Mouse (Mus musculus) neural tube, embryonic 12.5 days (tissue): Measurements from ENCODE around the gene Phc2. TPM values are rescaled to one million over a fixed set of nuclear protein-coding genes. Genes with fewer than 3 reads are reported as not detected.
A peak's percentile ranks its signal among the peaks of the same experiment; 100 is the strongest.

Source experiments
- ATAC-seq: fragments of 200-750 bp; cut with Nextera tagmentation; 2 replicates; pipeline ENCODE4 v1.8.0; 2017; ENCODE audit warnings: low read depth, mild to moderate bottlenecking, moderate TSS enrichment, moderate library complexity; ENCODE audit not compliant: low FRiP score
- H3K27ac ChIP-seq: fragments of 300-500 bp; sonication (generic); 2 replicates; pipeline ENCODE4 v1.5.1; 2016
- H3K27me3 ChIP-seq: fragments of 300-500 bp; sonication (generic); replicated peaks from 2 replicates; pipeline ENCODE4 v1.6.1; 2016; ENCODE audit warnings: mild to moderate bottlenecking
- H3K36me3 ChIP-seq: fragments of 300-500 bp; sonication (generic); 2 replicates; pipeline ENCODE4 v1.6.1; 2016; ENCODE audit warnings: mild to moderate bottlenecking
- H3K4me1 ChIP-seq: fragments of 300-500 bp; sonication (generic); 2 replicates; pipeline ENCODE4 v1.6.1; 2016
- H3K4me2 ChIP-seq: fragments of 300-500 bp; sonication (generic); replicated peaks from 2 replicates; pipeline ENCODE4 v1.6.1; 2016; ENCODE audit warnings: mild to moderate bottlenecking
- H3K4me3 ChIP-seq: fragments of 300-500 bp; sonication (generic); 2 replicates; pipeline ENCODE4 v1.5.1; 2016
- H3K9ac ChIP-seq: fragments of 300-500 bp; sonication (generic); 2 replicates; pipeline ENCODE4 v1.6.1; 2016; ENCODE audit warnings: mild to moderate bottlenecking
- H3K9me3 ChIP-seq: fragments of 300-500 bp; sonication (generic); 2 replicates; pipeline ENCODE4 v1.6.1; 2016; ENCODE audit warnings: mild to moderate bottlenecking
- WGBS: fragments of 180-500 bp; shearing (Covaris S2); methylation state at CpG from one replicate; pipeline ENCODE4 v1.1.7; 2016; 5-methylcytosine and 5-hydroxymethylcytosine counted together
- polyA plus RNA-seq: library from polyadenylated mRNA; unstranded; fragments of >200 nt; fragmentation: Nextera tagmentation; extraction: Ambion mirVana; gene quantifications from 2 replicates; pipeline ENCODE4 v1.2.1, GENCODE M21; 2016

The Phc2 gene
- polyA plus RNA-seq, 1 experiment from 2014 or later = 167 TPM

DNA sequence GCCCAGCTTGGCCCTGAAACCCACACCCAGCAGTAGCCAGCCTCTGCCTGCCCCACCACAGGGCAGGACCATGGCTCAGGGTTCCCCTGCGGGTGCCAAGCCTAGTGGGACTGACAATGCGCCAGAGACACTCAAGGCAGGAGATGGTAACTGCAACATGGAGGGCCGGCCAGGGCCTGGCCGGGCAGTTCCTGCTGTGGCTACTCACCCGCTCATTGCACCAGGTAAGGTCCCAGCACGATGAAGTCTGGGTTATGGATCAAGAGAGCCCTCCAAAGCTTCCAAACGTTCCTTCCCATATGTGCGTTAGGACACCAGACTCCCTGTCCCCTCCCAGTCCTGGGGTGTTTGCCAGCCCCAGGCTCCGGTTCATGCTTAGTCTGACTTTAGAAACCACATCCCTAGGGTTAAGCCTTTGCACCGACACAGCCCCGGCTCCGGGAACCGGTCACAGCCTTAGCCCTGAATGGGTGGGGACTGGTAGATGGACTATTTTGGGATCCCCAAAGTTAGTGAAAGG is 57.7 kb downstream of the Phc2 start:
- no peak overlapping the region for H3K4me3 ChIP-seq
- H3K9ac ChIP-seq = peak overlapping the region; percentile 35; the same call in 1 of the 2 replicates
- 0 out of 2 replicates have a peak, but pooled peaks cover 2% of the 10 kb centered on the region for H3K27me3 ChIP-seq
- ATAC-seq = no peak
- peak overlapping the region; percentile 55 for H3K4me2 ChIP-seq
- peaks cover 17% of the 10 kb centered on the region for H3K36me3 ChIP-seq
- H3K4me1 ChIP-seq = peaks cover 51% of the 10 kb centered on the region
- WGBS = 64% methylated on average over 13 of the region's 13 CpGs
- no peaks in the 10 kb centered on the region for H3K9me3 ChIP-seq
- no peak overlapping the region for H3K27ac ChIP-seq

DNA sequence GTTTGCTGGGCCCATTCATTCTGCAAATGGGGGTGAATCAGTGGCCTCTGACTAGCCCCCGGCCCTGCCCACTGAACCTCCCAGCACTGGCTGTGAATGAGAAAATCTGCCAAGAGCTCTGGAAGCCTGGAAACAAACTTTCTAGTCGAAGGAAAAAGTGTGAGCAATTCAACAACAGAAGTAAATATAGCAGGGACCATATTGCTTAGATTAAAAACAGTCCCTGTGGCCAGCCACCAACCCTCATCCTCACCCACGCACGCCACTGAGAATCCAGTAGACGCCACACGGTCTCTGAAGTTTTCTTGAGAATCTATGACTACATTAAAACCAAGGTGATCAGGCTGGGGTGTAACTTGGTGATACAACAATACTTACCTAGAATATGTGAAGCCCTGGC is 58.4 kb downstream of the Phc2 start:
- WGBS = 84% methylated on average over 6 of the region's 6 CpGs
- peaks cover 13% of the 10 kb centered on the region for H3K36me3 ChIP-seq
- H3K9ac ChIP-seq = no peak overlapping the region
- H3K4me3 ChIP-seq = no peak overlapping the region
- H3K4me2 ChIP-seq = no peak overlapping the region
- H3K4me1 ChIP-seq = peaks cover 58% of the 10 kb centered on the region
- no peak overlapping the region for H3K27ac ChIP-seq
- H3K27me3 ChIP-seq = 0 out of 2 replicates have a peak, but pooled peaks cover 2% of the 10 kb centered on the region
- no peaks in the 10 kb centered on the region for H3K9me3 ChIP-seq
- ATAC-seq = no peak

DNA sequence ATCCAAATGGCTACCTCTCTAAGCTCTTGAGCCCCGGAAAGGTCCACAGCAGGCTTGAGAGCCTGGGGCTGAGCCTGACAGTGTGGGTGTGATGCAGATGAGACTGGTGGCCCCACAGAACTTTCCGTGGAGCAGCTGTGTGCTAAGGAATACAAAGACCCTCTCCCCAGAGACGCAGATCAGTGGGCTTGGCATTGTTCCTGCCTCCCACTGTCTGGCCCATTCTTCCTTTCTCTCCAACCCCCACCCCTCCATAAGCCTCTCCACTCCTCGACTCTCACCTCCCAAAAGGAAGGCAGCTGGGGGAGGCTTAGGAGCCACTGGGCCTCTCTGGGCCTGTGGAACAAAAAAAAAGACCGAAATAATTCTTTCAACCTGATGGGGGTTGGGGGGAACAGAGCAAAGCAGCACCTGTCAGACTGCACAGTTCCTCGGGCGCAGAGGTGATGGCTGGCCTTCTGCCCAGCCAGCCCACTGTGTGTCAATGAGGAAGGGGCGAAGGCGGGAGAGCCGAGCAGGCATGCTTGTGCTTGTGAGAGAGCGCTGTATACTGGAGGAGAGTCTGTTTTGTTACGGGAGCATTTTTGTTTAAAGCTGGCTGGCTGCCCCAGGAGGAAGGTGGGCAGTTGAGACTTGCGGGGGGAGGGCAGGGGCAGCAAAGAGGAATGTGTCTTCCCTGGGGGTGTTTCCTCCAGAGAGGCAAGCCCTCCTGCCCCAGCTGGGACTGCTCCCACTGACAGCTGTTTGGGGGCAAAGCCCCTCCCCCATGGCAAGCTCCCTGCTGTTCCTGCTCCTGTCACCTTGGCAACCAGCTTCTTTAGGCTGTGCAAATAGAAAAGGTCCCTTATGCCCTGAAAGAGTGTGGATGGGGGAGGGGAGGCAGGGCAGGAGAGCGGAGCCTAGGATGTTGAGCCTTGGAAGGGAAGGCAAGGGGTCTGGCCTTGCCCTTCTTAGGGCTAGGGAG is 61.0 kb downstream of the Phc2 start:
- Histone ChIP-seq H3K4me3 (no peak overlapping the region), H3K27ac (peak overlapping the region; percentile 99), H3K36me3 (no peaks in the 10 kb centered on the region; the same call in 1 of the 2 replicates), H3K9me3 (no peaks in the 10 kb centered on the region), H3K27me3 (0 out of 2 replicates have a peak, but pooled peaks cover 2% of the 10 kb centered on the region), H3K9ac (peak overlapping the region; percentile 42), H3K4me2 (peak overlapping the region; percentile 52), H3K4me1 (peaks cover 80% of the 10 kb centered on the region)
- peak; percentile 89 for ATAC-seq
- WGBS = 2% methylated on average over 14 of the region's 14 CpGs

DNA sequence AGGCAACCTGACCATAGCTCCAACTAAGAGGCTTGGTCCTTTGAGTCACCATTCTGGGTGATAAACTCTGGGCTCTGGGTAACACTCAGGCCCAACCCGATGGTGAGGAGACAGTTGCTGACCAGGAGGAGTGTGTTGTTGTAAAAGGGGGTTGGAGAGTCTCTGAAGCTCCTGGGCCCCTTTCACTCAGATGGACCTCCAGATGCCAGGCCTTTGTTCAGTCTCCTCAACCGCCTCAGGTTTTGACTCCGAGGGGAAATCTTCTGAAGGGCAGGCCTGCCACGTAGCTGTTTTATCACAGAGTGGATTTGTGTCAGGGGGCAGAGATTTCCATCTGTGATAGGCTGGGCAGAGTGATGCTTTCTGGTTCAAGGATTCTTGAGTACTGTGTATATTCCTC is 61.8 kb downstream of the Phc2 start:
- peak overlapping the region; percentile 52 for H3K4me2 ChIP-seq
- 0 out of 2 replicates have a peak, but pooled peaks cover 2% of the 10 kb centered on the region for H3K27me3 ChIP-seq
- H3K4me1 ChIP-seq = peaks cover 83% of the 10 kb centered on the region
- H3K36me3 ChIP-seq = no peaks in the 10 kb centered on the region
- no peak for ATAC-seq
- 9% methylated on average over 4 of the region's 4 CpGs for WGBS
- no peak overlapping the region for H3K4me3 ChIP-seq
- no peaks in the 10 kb centered on the region for H3K9me3 ChIP-seq
- 0 out of 2 replicates have a peak overlapping the region, but pooled peaks have one; percentile 38 for H3K9ac ChIP-seq
- H3K27ac ChIP-seq = peak overlapping the region; percentile 99

DNA sequence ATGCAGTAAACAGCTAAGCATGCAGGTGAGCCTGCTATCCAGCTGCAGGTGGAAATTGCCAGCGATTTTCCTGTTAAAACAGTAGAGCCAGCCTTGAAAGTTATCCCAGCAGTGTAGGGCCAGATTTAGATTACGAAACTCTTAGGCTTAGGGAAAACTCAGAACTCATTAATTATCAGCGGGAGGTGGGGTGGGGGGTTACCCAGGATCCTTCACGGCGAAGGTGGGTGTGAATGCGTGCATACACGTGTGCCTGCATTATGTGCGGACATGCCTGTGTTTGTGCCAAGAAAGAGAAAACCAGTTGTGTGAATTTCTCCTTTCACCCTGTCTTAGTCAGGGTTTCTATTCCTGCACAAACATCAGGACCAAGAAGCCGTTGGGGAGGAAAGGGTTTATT is 62.2 kb downstream of the Phc2 start:
- H3K4me3 ChIP-seq = no peak overlapping the region
- no peak for ATAC-seq
- peaks cover 83% of the 10 kb centered on the region for H3K4me1 ChIP-seq
- H3K27me3 ChIP-seq = 0 out of 2 replicates have a peak, but pooled peaks cover 2% of the 10 kb centered on the region
- H3K4me2 ChIP-seq = peak overlapping the region; percentile 52
- peak overlapping the region; percentile 99 for H3K27ac ChIP-seq
- WGBS = 36% methylated on average over 9 of the region's 9 CpGs
- no peaks in the 10 kb centered on the region for H3K36me3 ChIP-seq
- no peaks in the 10 kb centered on the region for H3K9me3 ChIP-seq
- H3K9ac ChIP-seq = 0 out of 2 replicates have a peak overlapping the region, but pooled peaks have one; percentile 38

DNA sequence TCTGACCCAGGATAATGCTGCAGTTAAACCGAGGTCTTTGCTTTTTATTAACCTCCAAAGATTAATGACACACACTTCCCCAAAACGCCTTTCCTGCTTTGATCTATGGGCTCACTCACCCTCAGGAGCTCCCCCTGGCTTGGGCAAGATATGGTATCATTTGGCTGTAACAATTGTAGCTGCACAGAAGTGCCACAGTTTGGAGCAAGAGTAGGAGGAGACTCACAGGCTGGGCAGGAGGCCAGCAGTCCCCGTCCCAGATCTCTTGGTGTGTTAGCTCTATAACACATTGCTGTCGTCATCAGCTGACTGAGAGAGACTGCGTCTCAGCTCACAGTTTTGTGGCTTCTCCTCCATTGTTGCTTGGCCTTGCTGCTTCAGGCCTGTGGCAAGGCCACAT is 65.6 kb downstream of the Phc2 start:
- Histone ChIP-seq H3K27ac (peak overlapping the region; percentile 62), H3K4me3 (no peak overlapping the region), H3K9ac (no peak overlapping the region), H3K4me1 (peaks cover 67% of the 10 kb centered on the region), H3K9me3 (no peaks in the 10 kb centered on the region), H3K36me3 (no peaks in the 10 kb centered on the region; the same call in 1 of the 2 replicates), H3K4me2 (no peak overlapping the region), H3K27me3 (0 out of 2 replicates have a peak, but pooled peaks cover 10% of the 10 kb centered on the region)
- ATAC-seq = peak; percentile 6; the same call in 1 of the 2 replicates
- 5% methylated on average over 5 of the region's 5 CpGs for WGBS

DNA sequence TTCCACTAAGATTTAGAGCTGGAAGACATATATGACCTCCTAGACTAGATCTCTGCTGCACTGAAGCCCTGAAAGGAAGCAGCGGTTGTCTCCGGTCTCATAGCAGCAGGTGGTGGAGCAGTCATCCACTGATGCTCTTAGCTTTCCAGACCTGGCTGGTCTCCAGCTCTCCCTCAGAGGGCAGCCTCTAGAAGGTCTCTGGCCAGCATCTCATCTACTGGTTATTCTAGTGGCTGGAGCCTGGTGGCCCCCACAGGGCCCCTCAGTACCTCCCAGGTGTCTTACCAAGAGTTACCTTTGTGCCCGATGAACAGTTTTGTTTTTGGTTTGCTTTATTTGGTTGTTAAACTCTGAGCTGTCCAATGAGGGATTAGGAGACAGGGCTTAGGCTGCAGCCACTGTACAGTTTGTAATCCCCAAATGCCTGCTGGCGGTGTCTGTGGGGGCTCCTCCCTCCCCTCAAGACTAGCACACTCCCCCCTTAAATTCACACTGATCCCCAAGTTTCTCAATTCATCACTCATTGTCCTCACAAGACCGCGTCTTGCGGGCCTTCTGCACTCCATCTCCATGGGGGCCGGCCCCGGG is 66.7 kb downstream of the Phc2 start:
- H3K36me3 ChIP-seq = no peaks in the 10 kb centered on the region; the same call in 1 of the 2 replicates
- no peak overlapping the region for H3K4me3 ChIP-seq
- 0 out of 2 replicates have a peak, but pooled peaks cover 10% of the 10 kb centered on the region for H3K27me3 ChIP-seq
- H3K27ac ChIP-seq = no peak overlapping the region
- no peak overlapping the region for H3K4me2 ChIP-seq
- no peak for ATAC-seq
- 69% methylated on average over 9 of the region's 9 CpGs for WGBS
- no peak overlapping the region for H3K9ac ChIP-seq
- peaks cover 57% of the 10 kb centered on the region for H3K4me1 ChIP-seq
- no peaks in the 10 kb centered on the region for H3K9me3 ChIP-seq

DNA sequence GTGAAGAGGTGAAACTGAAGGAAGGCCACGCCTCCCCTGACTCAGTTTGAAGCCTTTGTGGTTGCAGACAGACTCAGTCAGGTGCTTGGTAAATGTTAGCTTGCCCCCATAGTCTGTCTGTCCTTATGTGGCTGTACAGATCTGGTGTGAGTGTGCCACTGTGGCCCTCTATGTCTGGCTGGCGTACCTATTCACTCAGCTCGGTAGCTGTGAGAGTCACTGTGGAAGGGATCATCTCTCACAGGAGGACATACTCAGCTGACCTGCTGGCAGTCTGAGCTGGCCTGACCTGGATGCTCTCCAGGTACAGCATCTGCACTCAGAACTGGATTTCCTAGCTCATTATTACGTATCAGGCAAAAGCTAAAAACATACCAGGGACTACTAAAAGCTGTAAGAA is 67.3 kb downstream of the Phc2 start:
- no peak overlapping the region for H3K4me2 ChIP-seq
- H3K9me3 ChIP-seq = no peaks in the 10 kb centered on the region
- H3K27me3 ChIP-seq = 0 out of 2 replicates have a peak, but pooled peaks cover 10% of the 10 kb centered on the region
- H3K36me3 ChIP-seq = no peaks in the 10 kb centered on the region; the same call in 1 of the 2 replicates
- no peak overlapping the region for H3K4me3 ChIP-seq
- ATAC-seq = no peak
- peaks cover 56% of the 10 kb centered on the region for H3K4me1 ChIP-seq
- WGBS = 85% methylated on average over 4 of the region's 4 CpGs
- H3K9ac ChIP-seq = no peak overlapping the region
- H3K27ac ChIP-seq = no peak overlapping the region

DNA sequence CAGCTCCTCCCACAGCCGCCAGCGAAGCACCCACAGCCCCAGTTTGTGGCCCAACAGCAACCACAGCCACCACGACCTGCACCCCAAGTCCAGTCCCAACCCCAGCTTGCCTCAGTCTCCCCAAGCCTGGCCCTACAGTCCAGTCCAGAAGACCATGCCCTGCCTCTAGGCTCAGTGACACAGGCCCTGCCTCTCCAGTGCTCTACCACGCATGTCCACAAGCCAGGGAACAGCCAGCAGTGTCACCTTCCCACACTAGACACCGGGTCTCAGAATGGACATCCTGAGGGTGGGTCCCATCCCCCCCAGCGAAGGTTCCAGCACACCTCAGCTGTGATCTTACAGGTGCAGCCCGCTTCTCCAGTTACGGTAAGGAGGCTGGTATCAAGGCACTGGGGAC is 68.4 kb downstream of the Phc2 start:
- H3K36me3 ChIP-seq = no peaks in the 10 kb centered on the region; the same call in 1 of the 2 replicates
- H3K4me3 ChIP-seq = no peak overlapping the region
- no peaks in the 10 kb centered on the region for H3K9me3 ChIP-seq
- H3K4me2 ChIP-seq = no peak overlapping the region
- peaks cover 51% of the 10 kb centered on the region for H3K4me1 ChIP-seq
- H3K9ac ChIP-seq = no peak overlapping the region
- 0 out of 2 replicates have a peak, but pooled peaks cover 10% of the 10 kb centered on the region for H3K27me3 ChIP-seq
- ATAC-seq = no peak
- WGBS = 89% methylated on average over 8 of the region's 8 CpGs
- no peak overlapping the region for H3K27ac ChIP-seq

DNA sequence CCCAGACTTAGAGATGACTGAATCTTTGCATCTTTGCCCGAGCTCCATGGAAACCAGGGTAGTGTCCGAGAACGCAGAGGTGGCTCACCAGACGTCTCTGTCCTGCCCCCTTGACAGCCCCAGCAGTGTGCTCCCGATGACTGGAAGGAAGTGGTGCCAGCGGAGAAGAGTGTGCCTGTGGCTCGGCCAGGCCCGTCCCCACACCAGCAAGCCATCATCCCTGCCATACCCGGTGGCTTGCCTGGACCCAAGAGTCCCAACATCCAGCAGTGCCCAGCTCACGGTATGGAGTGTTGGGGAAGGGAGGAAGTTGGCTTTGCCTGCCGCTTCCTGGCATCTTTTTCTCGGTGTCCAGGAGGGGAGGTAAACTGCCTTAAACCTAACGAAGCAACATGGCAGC is 68.9 kb downstream of the Phc2 start:
- Histone ChIP-seq H3K27me3 (0 out of 2 replicates have a peak, but pooled peaks cover 10% of the 10 kb centered on the region), H3K4me1 (peaks cover 48% of the 10 kb centered on the region), H3K4me3 (no peak overlapping the region), H3K9ac (no peak overlapping the region), H3K27ac (no peak overlapping the region), H3K9me3 (no peaks in the 10 kb centered on the region), H3K4me2 (no peak overlapping the region), H3K36me3 (no peaks in the 10 kb centered on the region; the same call in 1 of the 2 replicates)
- ATAC-seq = no peak
- WGBS = 78% methylated on average over 13 of the region's 13 CpGs

DNA sequence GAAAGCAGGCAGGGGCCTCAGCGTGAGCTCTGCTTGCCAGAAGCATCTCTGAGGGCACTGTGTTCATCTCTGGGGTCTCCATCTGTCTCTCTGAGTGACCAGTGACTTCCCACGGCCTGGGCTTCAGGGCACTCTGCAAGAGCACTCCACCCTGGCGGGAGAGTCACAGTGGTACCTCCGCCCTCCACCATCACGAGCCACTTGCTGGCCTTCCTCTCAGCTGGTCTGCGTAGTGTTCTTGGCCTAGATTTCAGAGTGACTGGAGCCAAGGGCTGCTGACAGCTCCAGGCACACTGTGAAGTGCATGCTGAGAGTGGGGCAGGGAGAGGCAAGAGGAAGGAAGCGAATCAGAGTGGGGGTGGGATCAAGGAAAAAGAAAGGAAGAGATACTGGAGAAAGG is 69.6 kb downstream of the Phc2 start:
- no peak for ATAC-seq
- Histone ChIP-seq H3K9me3 (no peaks in the 10 kb centered on the region), H3K36me3 (no peaks in the 10 kb centered on the region; the same call in 1 of the 2 replicates), H3K27me3 (0 out of 2 replicates have a peak, but pooled peaks cover 10% of the 10 kb centered on the region), H3K27ac (no peak overlapping the region), H3K4me3 (no peak overlapping the region), H3K4me2 (no peak overlapping the region), H3K9ac (no peak overlapping the region), H3K4me1 (peaks cover 50% of the 10 kb centered on the region)
- 70% methylated on average over 7 of the region's 7 CpGs for WGBS
